Mouse (Mus musculus) kidney, embryonic 16.5 days (tissue): Measurements from ENCODE around the gene Adamts18. TPM values are rescaled to one million over a fixed set of nuclear protein-coding genes. Genes with fewer than 3 reads are reported as not detected.

Source experiments
- ATAC-seq: fragments of 200-750 bp; cut with Nextera tagmentation; 2 replicates; pipeline ENCODE4 v1.8.0; 2017; ENCODE audit warnings: moderate TSS enrichment; ENCODE audit not compliant: low FRiP score, low TSS enrichment
- H3K27ac ChIP-seq: fragments of 300-500 bp; sonication (generic); 2 replicates; pipeline ENCODE4 v1.5.1; 2014; ENCODE audit warnings: low read length
- H3K27me3 ChIP-seq: fragments of 300-500 bp; sonication (generic); 2 replicates; pipeline ENCODE4 v1.6.1; 2014; ENCODE audit warnings: low read length, control low read depth, mixed read lengths; ENCODE audit not compliant: insufficient read depth
- H3K36me3 ChIP-seq: fragments of 300-500 bp; sonication (generic); 2 replicates; pipeline ENCODE4 v1.6.1; 2014; ENCODE audit warnings: low read length, control low read depth, mixed read lengths; ENCODE audit not compliant: insufficient read depth
- H3K4me1 ChIP-seq: fragments of 300-500 bp; sonication (generic); 2 replicates; pipeline ENCODE4 v1.6.1; 2014; ENCODE audit warnings: low read length, control low read depth, mixed read lengths; ENCODE audit not compliant: insufficient read depth
- H3K4me2 ChIP-seq: fragments of 300-500 bp; sonication (generic); replicated peaks from 2 replicates; pipeline ENCODE4 v1.6.1; 2014; ENCODE audit warnings: low read depth, low read length
- H3K4me3 ChIP-seq: fragments of 300-500 bp; sonication (generic); 2 replicates; pipeline ENCODE4 v1.5.1; 2014; ENCODE audit warnings: mild to moderate bottlenecking, low read length
- H3K9ac ChIP-seq: fragments of 300-500 bp; sonication (generic); replicated peaks from 2 replicates; pipeline ENCODE4 v1.6.1; 2014; ENCODE audit warnings: low read length
- H3K9me3 ChIP-seq: fragments of 300-500 bp; sonication (generic); 2 replicates; pipeline ENCODE4 v1.6.1; 2016; ENCODE audit warnings: low read length, control low read depth
- WGBS: fragments of 180-500 bp; shearing (Covaris S2); extraction: QIAGEN DNeasy Blood & Tissue Kit; methylation state at CpG from one replicate; pipeline ENCODE4 v1.1.7; 2014; 5-methylcytosine and 5-hydroxymethylcytosine counted together
- polyA plus RNA-seq: library from polyadenylated mRNA; unstranded; fragments of >200 nt; fragmentation: Nextera tagmentation; extraction: Ambion mirVana; gene quantifications from 2 replicates; pipeline ENCODE4 v1.2.1, GENCODE M21; 2015

Gene Adamts18
- polyA plus RNA-seq, 1 experiment from 2014 or later, result 2.4 TPM

- Histone ChIP-seq H3K9ac (no peak overlapping the region), H3K27me3 (no peaks in the 10 kb centered on the region), H3K36me3 (no peaks in the 10 kb centered on the region), H3K9me3 (no peaks in the 10 kb centered on the region), H3K4me2 (no peak overlapping the region), H3K27ac (no peak overlapping the region), H3K4me1 (0 out of 2 replicates have a peak, but pooled peaks cover 4% of the 10 kb centered on the region), H3K4me3 (no peak overlapping the region)
- WGBS, result 71% methylated on average over 8 of the region's 8 CpGs
- no peak for ATAC-seq
Measured at GRCm38 (mm10) chr8:113768861-113769410, 79.6 kb downstream of the Adamts18 start.

GRCm38 (mm10) chr8:113765121-113765520 lies 83.4 kb downstream of the Adamts18 start:
- H3K4me2 ChIP-seq, result no peak overlapping the region
- no peak overlapping the region for H3K27ac ChIP-seq
- H3K36me3 ChIP-seq, result no peaks in the 10 kb centered on the region
- no peaks in the 10 kb centered on the region for H3K27me3 ChIP-seq
- H3K9me3 ChIP-seq, result no peaks in the 10 kb centered on the region
- WGBS, result 73% methylated on average over 4 of the region's 4 CpGs
- peaks cover 4% of the 10 kb centered on the region; the same call in 1 of the 2 replicates for H3K4me1 ChIP-seq
- H3K4me3 ChIP-seq, result no peak overlapping the region
- no peak overlapping the region for H3K9ac ChIP-seq
- ATAC-seq, result no peak

GRCm38 (mm10) chr8:113763592-113764355 lies 84.8 kb downstream of the Adamts18 start:
- ATAC-seq, result no peak
- Histone ChIP-seq H3K27me3 (no peaks in the 10 kb centered on the region), H3K9ac (no peak overlapping the region), H3K27ac (no peak overlapping the region), H3K9me3 (no peaks in the 10 kb centered on the region), H3K36me3 (no peaks in the 10 kb centered on the region), H3K4me2 (no peak overlapping the region), H3K4me3 (no peak overlapping the region), H3K4me1 (peaks cover 4% of the 10 kb centered on the region; the same call in 1 of the 2 replicates)
- 41% methylated on average over 10 of the region's 10 CpGs for WGBS

GRCm38 (mm10) chr8:113762101-113762500 lies 86.4 kb downstream of the Adamts18 start:
- no peak for ATAC-seq
- WGBS, result 47% methylated on average over 6 of the region's 6 CpGs
- Histone ChIP-seq H3K4me2 (no peak overlapping the region), H3K27me3 (no peaks in the 10 kb centered on the region), H3K9ac (no peak overlapping the region), H3K9me3 (no peaks in the 10 kb centered on the region), H3K4me3 (no peak overlapping the region), H3K4me1 (peaks cover 4% of the 10 kb centered on the region; the same call in 1 of the 2 replicates), H3K27ac (no peak overlapping the region), H3K36me3 (no peaks in the 10 kb centered on the region)

GRCm38 (mm10) chr8:113755866-113756265 lies 92.7 kb downstream of the Adamts18 start:
- H3K27ac ChIP-seq, result no peak overlapping the region

GRCm38 (mm10) chr8:113753153-113753552 lies 95.4 kb downstream of the Adamts18 start:
- H3K4me1 ChIP-seq, result 0 out of 2 replicates have a peak, but pooled peaks cover 4% of the 10 kb centered on the region
- 79% methylated on average over 2 of the region's 2 CpGs for WGBS
- H3K4me3 ChIP-seq, result no peak overlapping the region
- H3K36me3 ChIP-seq, result no peaks in the 10 kb centered on the region
- no peaks in the 10 kb centered on the region for H3K27me3 ChIP-seq
- H3K27ac ChIP-seq, result no peak overlapping the region
- ATAC-seq, result no peak
- no peak overlapping the region for H3K4me2 ChIP-seq
- no peak overlapping the region for H3K9ac ChIP-seq
- H3K9me3 ChIP-seq, result no peaks in the 10 kb centered on the region

More at GRCm38 (mm10) chr8:113755866-113756265, 92.7 kb downstream of the Adamts18 start:
- H3K4me3 ChIP-seq, result no peak overlapping the region
- H3K9ac ChIP-seq, result no peak overlapping the region
- no peak overlapping the region for H3K4me2 ChIP-seq
- H3K9me3 ChIP-seq, result no peaks in the 10 kb centered on the region
- H3K27me3 ChIP-seq, result no peaks in the 10 kb centered on the region
- WGBS, result 12% methylated on average over 5 of the region's 5 CpGs
- H3K4me1 ChIP-seq, result 0 out of 2 replicates have a peak, but pooled peaks cover 4% of the 10 kb centered on the region
- H3K36me3 ChIP-seq, result no peaks in the 10 kb centered on the region
- ATAC-seq, result 0 out of 2 replicates have a peak, but pooled peaks have one; percentile 6

- no peaks in the 10 kb centered on the region for H3K36me3 ChIP-seq
- no peak for ATAC-seq
- 0 out of 2 replicates have a peak, but pooled peaks cover 4% of the 10 kb centered on the region for H3K4me1 ChIP-seq
- no peak overlapping the region for H3K4me3 ChIP-seq
- H3K4me2 ChIP-seq, result no peak overlapping the region
- H3K9me3 ChIP-seq, result no peaks in the 10 kb centered on the region
- no peak overlapping the region for H3K27ac ChIP-seq
- 94% methylated on average over 3 of the region's 3 CpGs for WGBS
- no peak overlapping the region for H3K9ac ChIP-seq
- H3K27me3 ChIP-seq, result no peaks in the 10 kb centered on the region
Measured at GRCm38 (mm10) chr8:113752349-113752748, 96.2 kb downstream of the Adamts18 start.

- 68% methylated on average over 9 of the region's 9 CpGs for WGBS
- Histone ChIP-seq H3K4me1 (no peaks in the 10 kb centered on the region), H3K27me3 (no peaks in the 10 kb centered on the region), H3K36me3 (no peaks in the 10 kb centered on the region), H3K27ac (no peak overlapping the region), H3K9me3 (no peaks in the 10 kb centered on the region), H3K9ac (no peak overlapping the region), H3K4me3 (no peak overlapping the region), H3K4me2 (no peak overlapping the region)
- no peak for ATAC-seq
Measured at GRCm38 (mm10) chr8:113735496-113736060, 113.0 kb downstream of the Adamts18 start.

GRCm38 (mm10) chr8:113725331-113725730 lies 123.2 kb downstream of the Adamts18 start:
- no peak overlapping the region for H3K27ac ChIP-seq
- ATAC-seq, result no peak
- H3K9me3 ChIP-seq, result no peaks in the 10 kb centered on the region
- no peak overlapping the region for H3K9ac ChIP-seq
- H3K4me2 ChIP-seq, result no peak overlapping the region
- no peak overlapping the region for H3K4me3 ChIP-seq
- H3K27me3 ChIP-seq, result no peaks in the 10 kb centered on the region
- H3K4me1 ChIP-seq, result peaks cover 8% of the 10 kb centered on the region
- 61% methylated on average over 8 of the region's 8 CpGs for WGBS
- H3K36me3 ChIP-seq, result no peaks in the 10 kb centered on the region
